Comparison of ENCODE assay signal across 8 mouse cellular contexts in the genomic region with DNA sequence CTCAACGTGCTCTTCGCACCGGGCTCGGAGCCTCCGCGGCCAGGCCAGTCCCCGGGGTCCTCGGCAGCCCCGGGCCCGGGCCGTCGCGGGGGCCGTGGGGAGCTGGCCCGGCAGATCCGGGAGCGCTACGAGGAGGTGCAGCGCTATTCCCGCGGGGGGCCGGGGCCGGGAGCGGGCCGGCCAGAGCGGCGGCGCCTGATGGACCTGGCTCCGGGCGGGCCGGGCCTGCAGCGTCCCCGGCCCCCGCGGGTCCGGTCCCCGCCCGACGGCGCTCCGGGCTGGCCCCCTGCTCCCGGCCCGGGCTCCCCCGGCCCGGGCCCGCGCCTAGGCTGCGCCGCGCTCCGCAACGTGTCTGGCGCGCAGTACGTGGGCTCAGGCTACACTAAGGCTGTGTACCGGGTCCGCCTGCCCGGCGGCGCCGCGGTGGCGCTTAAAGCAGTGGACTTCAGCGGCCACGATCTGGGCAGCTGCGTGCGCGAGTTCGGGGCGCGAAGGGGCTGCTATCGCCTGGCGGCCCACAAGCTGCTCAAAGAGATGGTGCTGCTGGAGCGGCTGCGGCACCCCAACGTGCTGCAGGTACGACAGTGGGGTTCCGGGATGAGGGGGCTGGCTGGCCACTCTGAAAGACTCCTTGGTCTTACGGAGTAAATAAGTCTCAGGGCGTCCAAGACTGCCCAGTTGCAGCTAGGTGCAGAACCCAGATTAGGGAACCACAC. TPM values are rescaled to one million over a fixed set of nuclear protein-coding genes. Genes with fewer than 3 reads are reported as not detected.
DNase-seq lines count a peak whose midpoint lies in the region; ATAC-seq and TF ChIP-seq lines count a peak whose summit lies in the region.

No protein-coding gene starts in this region.

- peak; percentile 39 for ATAC-seq in forebrain, embryonic 16.5 days
- ATAC-seq in intestine, postnatal 0 days: peak; percentile 34
- peak; percentile 26 for ATAC-seq in lung, embryonic 16.5 days (ENCODE audit: low read depth)

- H3K4me3 ChIP-seq in forebrain, embryonic 16.5 days (replicated peaks; ENCODE audit: low read length): peak overlapping the region; percentile 73
- H3K4me3 ChIP-seq in intestine, postnatal 0 days (ENCODE audit: low read depth, low read length): peak overlapping the region; percentile 92
- peak overlapping the region; percentile 82 for H3K4me3 ChIP-seq in lung, embryonic 16.5 days (ENCODE audit: low read length)

- DNase-seq in ovary, postnatal 36 days (ENCODE audit: low spot score): peak; percentile 49
- DNase-seq in ovary, postnatal 14 days (ENCODE audit: low spot score): no peak
- DNase-seq in brain, adult 2 months (ENCODE audit: low read depth, low spot score): peak; percentile 58
- peak; percentile 53 for DNase-seq in right cerebral cortex, postnatal 14 days
- no peak for DNase-seq in spleen, postnatal 36 days (ENCODE audit: low spot score in 2 of 2)

- H3K9ac ChIP-seq in forebrain, embryonic 16.5 days (replicated peaks; ENCODE audit: low read depth, low read length): peak overlapping the region; percentile 92
- peak overlapping the region; percentile 95 for H3K9ac ChIP-seq in intestine, postnatal 0 days (ENCODE audit: low read depth, low read length)
- H3K9ac ChIP-seq in lung, embryonic 16.5 days (ENCODE audit: low read length): peak overlapping the region; percentile 92

- under 1% methylated on average over 67 of the region's 80 CpGs for WGBS in forebrain, embryonic 16.5 days
- under 1% methylated on average over 52 of the region's 80 CpGs for WGBS in intestine, postnatal 0 days
- WGBS in lung, embryonic 16.5 days: under 1% methylated on average over 67 of the region's 80 CpGs

- no peaks in the 10 kb centered on the region for H3K36me3 ChIP-seq in forebrain, embryonic 16.5 days (ENCODE audit: control insufficient read depth, insufficient read depth)
- H3K36me3 ChIP-seq in intestine, postnatal 0 days (ENCODE audit: control insufficient read depth, insufficient read depth): peaks cover 2% of the 10 kb centered on the region; the same call in 1 of the 2 replicates
- H3K36me3 ChIP-seq in lung, embryonic 16.5 days (ENCODE audit: control insufficient read depth, insufficient read depth, low read length): no peaks in the 10 kb centered on the region

- no peaks in the 10 kb centered on the region for H3K9me3 ChIP-seq in forebrain, embryonic 16.5 days (ENCODE audit: control insufficient read depth, low read length)
- H3K9me3 ChIP-seq in intestine, postnatal 0 days (ENCODE audit: control insufficient read depth): no peaks in the 10 kb centered on the region
- no peaks in the 10 kb centered on the region for H3K9me3 ChIP-seq in lung, embryonic 16.5 days (ENCODE audit: control insufficient read depth, low read length)

- H3K4me2 ChIP-seq in forebrain, embryonic 16.5 days (ENCODE audit: low read length): peak overlapping the region; percentile 64
- peak overlapping the region; percentile 97 for H3K4me2 ChIP-seq in intestine, postnatal 0 days (replicated peaks; ENCODE audit: low read depth)
- peak overlapping the region; percentile 85 for H3K4me2 ChIP-seq in lung, embryonic 16.5 days (ENCODE audit: low read depth, low read length)

- peak overlapping the region; percentile 59 for H3K27ac ChIP-seq in forebrain, embryonic 16.5 days (ENCODE audit: low read length)
- peak overlapping the region; percentile 86 for H3K27ac ChIP-seq in intestine, postnatal 0 days (ENCODE audit: low read depth, low read length)
- H3K27ac ChIP-seq in lung, embryonic 16.5 days (ENCODE audit: low read length): peak overlapping the region; percentile 82

- no peak for TF ChIP-seq CTCF in intestine, postnatal 0 days (IDR thresholded peaks at IDR 0.05; ENCODE audit: low read depth)

- H3K27me3 ChIP-seq in forebrain, embryonic 16.5 days (replicated peaks; ENCODE audit: control insufficient read depth, insufficient read depth, low read length): no peaks in the 10 kb centered on the region
- no peaks in the 10 kb centered on the region for H3K27me3 ChIP-seq in intestine, postnatal 0 days (replicated peaks; ENCODE audit: control insufficient read depth, insufficient read depth, low read length)
- no peaks in the 10 kb centered on the region for H3K27me3 ChIP-seq in lung, embryonic 16.5 days (ENCODE audit: control insufficient read depth, insufficient read depth, low read depth, low read length)

- H3K4me1 ChIP-seq in forebrain, embryonic 16.5 days (replicated peaks; ENCODE audit: control insufficient read depth, insufficient read depth, low read length): peaks cover 55% of the 10 kb centered on the region
- H3K4me1 ChIP-seq in intestine, postnatal 0 days (replicated peaks; ENCODE audit: control insufficient read depth, insufficient read depth, low read length): peaks cover 15% of the 10 kb centered on the region
- H3K4me1 ChIP-seq in lung, embryonic 16.5 days (replicated peaks; ENCODE audit: control insufficient read depth, insufficient read depth, low read length): peaks cover 46% of the 10 kb centered on the region

RNA-seq across cellular contexts. Expression of a gene that starts 0.6 kb away (rescaled TPM):
- 5.5 and 5.8 TPM in 2 replicates for polyA plus RNA-seq in forebrain, embryonic 16.5 days (2015; fragmentation: Nextera tagmentation; extraction: Ambion mirVana)
- 15.8 and 17.5 TPM in 2 replicates for polyA plus RNA-seq in intestine, postnatal 0 days (2015; fragmentation: Nextera tagmentation; extraction: Ambion mirVana)
- polyA plus RNA-seq in lung, embryonic 16.5 days (2015; fragmentation: Nextera tagmentation; extraction: Ambion mirVana): 9.2 and 10.3 TPM in 2 replicates

Comparison
In these comparisons a context has a peak if more than half of its experiments do, and no peak if none do; other contexts are left out.
1. DNase-seq: peak in ovary, postnatal 36 days (single experiment), brain, adult 2 months (single experiment) and right cerebral cortex, postnatal 14 days (single experiment); none in ovary, postnatal 14 days (single experiment) and spleen, postnatal 36 days (0 of 2).
2. Peak in every context shown above with its lines, with median percentiles within 50 percentile points of each other: ATAC-seq, H3K27ac ChIP-seq, H3K4me2 ChIP-seq, H3K4me3 ChIP-seq and H3K9ac ChIP-seq.